Mouse (Mus musculus) T-cell, adult 2 months (primary cell): ENCODE measurements around the gene Cer1.

Experiments
- DNase-seq: peaks from one replicate; pipeline ENCODE4 v3.0.0; 2022; ENCODE audit warnings: low spot score

Gene Cer1

DNA sequence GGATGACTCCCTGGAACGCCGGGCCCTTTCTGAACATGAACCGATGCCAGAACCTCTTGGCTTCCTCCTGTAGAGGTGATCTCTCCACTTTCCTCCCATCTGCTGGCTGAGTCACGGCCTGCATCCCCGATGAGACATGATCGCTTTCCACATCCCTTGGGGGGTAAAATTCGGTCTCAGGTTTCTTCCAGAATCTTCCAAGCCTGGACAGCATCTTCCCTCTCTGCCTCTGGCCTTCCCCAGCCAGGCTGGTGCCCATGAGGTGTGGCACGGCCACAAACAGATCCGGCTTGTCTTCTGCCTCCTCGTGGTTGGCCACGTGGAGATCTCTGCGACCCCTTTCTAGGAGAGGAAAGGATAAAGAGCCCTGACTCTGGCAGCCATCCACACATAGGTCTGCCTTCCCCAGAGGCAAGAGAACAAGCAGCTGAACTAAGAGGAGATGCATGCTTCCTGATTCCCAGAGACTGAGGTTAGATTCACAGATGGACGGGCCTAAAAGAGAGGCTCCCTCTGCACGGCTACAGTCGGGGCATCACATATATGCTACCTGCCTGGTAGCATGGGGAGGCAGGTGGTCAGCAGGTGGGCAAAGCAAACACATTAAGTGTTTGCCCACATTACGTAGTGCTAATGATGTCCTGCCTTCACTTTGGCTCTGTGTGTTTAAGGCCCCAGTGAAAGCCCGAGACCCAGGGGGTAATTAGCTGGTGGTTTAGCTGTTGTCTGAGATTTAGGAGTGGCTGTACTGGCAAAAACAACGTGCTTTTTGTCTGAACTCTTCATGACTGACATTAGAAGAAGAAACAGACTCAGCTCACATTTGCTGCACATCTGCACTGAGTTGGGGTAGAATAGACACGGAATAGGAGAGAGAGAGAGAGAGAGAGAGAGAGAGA lies at the start of gene Cer1:
TSS of gene Cer1 (minus strand) at position 513 of the 899 bp plus-strand sequence.
- DNase-seq: no peak

DNA sequence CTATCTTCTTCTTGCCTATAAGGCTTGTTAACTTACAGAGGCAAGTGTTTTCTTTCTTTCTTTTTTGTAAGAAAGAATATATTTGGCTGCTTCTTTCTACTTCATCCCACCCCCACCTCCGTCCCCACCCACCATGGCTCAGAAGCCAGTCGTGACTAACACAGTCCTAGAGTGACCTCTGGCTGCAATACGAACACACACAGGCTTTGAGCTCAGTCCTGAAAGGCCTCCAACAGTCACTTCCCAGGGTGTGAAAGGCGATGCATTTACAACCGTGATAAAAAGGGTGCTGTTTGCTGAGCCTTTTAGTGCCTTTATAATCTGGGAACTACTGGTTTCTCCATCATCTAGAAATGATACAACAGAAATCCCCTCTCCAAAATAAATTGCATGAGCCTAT lies 49.4 kb upstream of the Cer1 start:
- no peak for DNase-seq

DNA sequence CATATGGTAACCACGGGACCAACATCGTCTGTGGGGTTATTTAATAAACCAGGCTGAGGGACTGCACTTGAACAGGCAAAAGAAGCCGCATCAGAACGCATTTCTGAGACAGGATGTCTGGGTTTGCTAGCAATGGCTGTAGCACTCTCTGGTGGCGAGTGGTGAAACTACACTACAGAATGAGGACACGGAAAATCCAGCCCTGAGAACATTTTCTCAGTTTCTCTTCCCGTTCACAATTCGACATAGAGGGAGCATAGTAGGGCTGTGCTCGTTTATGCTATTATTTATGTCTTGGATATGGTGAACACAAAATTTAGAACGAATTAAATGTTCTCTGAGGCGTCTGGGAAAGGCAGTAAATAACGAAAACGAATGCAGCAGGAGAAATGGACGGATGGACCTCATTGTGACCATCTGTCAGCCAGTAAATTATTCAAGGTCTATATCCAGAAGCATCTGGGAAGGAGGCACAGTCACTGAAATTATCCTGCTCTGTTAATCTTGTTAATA lies 48.8 kb upstream of the Cer1 start:
- DNase-seq: peak; percentile 7

DNA sequence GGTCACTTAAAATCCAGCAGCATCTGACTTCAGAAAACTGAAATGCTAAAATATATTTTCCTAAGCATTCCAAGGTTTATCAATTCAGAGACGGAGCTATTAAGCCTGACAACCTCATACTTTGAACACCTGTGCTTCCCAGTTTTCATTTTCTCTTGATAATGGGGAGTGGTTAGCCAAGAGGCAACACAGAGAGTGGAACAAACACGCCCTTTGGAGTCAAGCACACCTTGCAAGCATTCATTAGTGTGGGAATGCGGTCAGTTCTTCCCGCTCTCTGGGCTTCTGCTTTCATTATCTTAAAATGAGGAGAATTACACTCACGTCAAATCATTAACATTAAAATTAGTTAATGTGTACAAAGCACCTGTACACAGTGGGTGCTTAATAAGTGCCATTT lies 45.1 kb upstream of the Cer1 start:
- no peak for DNase-seq

DNA sequence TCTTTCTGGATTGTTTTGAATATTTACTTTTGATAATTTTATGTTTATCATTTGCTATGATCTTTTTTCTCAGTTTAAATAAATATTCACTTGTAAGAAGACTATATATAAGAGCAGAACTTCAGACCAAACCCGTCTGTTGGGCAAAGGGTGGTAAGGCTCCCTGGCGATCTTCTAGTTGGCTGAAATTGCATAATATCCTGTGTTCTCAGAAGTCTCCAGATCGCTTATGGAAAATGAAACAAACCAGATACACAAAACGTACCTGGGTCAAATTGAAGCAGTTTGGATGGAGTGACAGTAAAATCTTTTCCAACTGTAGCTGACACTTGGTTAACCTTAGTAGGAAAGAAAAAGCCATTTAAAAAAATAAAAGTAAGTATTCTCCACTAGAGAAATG lies 37.0 kb upstream of the Cer1 start:
- DNase-seq: no peak

DNA sequence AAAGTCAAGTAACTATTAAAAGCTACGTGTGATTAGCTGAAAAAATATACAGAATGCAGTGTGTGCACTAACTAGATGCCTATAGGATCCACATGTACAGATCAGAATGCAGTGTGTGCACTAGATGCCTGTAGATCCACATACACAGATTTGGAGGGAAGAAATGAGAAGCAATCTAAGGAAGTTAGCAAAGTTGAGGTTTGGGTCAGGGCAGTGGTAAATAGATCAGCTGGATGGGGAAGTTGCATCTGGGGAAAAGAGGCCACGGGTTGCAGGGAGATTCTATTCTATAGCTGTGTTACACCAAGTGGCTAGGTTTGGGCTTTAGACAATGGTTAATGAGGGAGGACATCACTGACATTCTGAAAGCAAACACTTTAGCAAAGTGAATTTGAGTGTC lies 33.7 kb upstream of the Cer1 start:
- no peak for DNase-seq

DNA sequence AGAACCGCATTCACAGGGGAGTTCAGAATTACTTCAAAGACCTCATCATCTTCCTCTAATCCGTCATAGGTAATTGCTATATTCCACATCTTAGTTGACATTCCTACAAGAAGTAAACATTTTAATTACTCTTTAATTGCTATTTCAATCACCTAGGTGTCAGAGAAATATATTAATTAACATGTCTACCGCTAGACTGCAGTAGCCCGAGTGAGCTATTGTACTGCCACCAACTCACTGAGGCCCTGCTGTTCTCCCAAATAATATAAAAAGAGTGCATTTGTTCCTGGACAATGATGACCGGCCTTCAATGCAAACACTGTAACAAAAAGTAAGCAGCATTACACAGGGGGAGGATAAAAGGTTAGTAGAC lies 31.7 kb upstream of the Cer1 start:
- no peak for DNase-seq

DNA sequence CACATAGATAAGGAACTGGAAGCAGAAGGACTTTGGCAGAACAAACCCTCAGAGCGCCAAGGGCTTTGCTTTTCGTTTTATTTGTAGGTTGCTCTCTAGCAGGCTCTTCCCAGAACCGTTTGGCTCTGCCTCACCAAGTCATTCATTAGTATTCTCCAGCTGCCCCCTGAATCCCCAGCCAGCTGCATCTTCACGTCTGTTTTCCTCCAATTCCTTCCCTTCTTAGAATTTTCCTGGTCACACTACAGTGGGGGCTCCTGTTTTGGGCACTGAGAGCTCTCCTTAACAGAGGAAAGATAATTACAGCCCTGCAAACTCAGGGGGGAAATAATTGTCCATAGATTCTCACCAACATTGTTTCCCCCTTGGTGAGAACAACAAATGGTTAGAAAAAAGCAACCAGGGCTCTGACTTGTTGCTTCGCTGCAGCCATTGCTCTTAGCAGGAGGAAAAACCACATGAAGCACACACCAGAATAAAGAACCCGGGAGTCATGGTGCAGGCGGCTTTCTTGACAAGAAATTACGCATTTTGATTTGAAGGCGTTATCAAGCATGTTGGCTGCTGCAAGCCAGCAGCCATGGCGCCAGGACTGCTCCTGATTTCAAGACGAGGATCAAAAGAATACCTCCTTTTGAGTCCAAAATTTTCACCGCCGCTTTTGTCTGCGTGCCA lies 31.2 kb upstream of the Cer1 start:
- no peak for DNase-seq

DNA sequence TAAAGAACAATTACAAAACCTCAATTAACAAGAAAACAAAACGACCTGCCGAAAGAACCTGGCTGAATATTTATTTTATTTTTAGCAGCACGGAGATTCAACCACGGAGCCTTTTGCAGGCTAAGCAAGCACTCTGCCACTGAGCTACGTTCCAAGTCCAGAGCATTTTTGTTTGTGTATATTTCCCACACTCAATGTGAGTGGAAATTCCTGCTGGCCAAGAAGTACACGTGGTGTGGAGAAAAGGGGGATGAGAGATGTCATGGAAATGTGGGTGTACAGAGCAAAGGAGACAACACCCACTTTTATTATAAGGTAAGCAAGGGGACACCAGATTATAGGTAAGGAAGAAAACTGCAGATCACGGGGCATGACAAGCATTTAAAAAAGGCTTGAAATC lies 30.6 kb upstream of the Cer1 start:
- no peak for DNase-seq

DNA sequence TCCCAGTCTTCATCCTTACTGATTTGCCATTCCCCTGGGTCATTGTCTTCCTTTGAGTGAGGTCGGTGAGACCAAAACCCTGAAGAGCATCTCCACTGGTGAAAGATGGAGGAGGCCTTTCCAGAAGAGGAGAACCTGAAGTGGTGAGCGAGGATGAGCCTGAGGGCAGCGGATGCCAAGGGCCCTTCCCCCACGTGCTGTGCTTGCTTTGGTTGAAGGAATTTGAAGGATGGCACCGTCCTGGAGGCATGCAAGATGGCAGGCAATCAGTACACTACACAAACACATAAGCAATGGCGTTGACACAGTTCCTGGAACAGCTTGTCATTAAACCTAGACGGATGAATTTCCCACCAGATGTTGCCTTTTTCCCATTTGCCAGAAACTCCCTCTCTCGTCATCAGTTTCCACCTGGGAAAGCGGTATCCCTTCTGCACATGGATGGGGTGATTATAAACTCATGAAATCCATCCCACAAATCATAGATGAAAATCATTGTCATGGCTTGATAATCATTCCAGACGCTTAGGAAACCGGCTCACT lies 29.7 kb upstream of the Cer1 start:
- DNase-seq: no peak

DNA sequence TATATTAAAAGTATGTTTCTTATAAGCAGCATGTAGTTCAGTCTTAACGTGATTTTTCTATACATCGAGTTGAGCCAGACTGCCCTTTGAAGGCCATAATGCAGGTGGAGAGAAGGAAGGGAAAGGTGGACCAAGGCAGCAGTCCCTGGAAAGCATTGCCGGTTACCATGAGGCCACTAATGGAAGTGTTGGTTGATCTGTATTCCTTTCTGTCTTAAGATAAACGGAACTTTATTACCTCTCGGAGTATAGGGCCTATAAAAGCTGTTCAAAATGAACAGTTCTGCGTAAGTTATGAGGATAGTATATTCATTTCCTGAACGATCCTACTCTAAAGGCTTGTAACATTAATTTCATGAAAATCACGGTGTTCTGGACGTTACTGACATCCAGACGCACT lies 10.3 kb upstream of the Cer1 start:
- DNase-seq: no peak

DNA sequence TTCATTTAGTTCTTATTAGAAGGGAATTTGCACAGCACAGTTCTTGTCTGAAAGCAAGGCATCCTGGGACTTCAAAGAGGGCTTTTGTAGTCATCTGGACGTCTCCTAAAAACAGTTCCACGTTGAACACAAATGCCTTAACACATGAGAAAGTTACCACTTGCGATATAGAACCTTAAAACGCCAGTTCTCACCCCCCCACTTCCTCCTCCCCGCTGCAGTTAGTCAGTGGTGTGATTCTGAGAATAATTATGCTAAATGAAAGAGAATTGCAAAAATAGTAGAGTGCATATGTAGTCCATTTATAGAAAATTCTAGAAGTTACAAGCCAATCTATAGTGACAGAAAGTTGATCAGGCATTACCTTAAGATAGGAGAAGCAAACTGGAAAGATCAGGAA lies 7.3 kb upstream of the Cer1 start:
- no peak for DNase-seq

DNA sequence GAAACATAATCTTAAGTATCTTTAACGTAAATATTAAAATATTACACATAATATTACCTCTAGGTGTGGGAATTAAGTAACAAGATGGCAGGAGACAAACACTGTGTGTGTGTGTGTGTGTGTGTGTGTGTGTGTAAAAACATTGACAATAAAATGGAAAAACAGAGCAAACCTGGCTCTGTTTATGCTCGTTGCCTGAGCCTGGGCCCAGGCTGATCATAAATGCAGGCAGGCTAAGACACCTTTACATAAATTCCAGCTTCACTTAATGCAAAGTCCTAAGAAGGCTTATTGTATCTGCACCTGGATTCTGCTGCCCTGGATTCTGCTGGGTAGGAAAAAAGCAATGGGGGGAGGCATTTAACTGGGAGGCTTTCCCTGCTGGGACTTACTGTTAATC lies 6.6 kb upstream of the Cer1 start:
- no peak for DNase-seq

DNA sequence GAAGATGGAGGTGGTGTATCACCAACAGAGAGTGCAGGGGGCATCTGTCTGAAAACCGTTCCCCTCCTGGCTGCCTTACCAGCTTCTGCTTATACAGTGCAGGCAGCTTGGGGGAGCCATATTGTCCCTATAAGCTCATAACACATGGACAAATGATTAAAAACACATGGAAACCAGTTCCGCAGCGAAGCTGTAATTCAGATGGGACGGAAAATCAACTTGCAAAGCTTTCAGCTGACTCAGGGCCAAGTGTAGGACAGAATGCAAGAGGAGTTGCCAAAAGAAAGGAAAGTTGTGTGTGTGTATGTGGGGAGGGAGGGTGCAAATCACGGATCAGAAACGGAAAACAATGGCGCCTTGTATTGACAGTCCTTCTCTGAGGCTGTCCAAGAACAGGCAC lies 6.1 kb upstream of the Cer1 start:
- no peak for DNase-seq

DNA sequence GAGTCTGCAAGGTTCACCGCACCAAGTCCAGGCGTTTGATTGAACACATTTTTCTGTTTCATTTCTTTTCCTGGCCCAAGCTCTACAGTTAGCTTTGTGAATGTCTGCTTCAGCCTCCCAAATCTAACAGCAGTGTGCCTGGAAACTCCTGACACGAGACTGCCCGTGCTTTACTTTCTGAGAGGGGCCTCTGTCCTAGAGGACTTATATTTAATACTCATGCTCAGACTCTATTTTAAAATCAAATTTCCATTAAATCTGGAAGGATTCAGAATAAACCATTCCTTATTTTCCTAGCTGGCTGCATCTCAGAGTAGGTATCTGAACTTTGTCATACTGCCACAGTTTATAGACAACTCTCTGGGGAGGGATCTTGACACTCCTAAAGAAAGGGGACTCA lies 5.6 kb upstream of the Cer1 start:
- DNase-seq: no peak

DNA sequence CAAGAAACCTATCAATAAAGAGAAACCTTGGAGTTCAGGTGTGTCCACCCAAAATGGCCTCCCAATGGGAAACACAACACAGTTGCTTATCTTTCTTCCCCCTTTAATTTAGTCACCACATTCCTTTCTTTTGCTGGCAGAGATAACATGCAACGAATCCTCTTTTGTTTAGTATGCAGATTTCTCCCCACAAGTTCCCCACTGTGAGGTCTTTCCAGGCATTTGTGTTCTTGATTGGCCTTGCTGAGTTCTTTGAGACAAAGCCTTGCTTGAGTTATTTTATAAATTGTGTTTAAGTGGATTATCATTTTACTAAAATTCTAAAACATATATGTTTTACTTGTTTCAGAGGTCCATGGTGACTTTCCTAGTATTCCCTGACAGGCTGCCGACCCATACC lies 1.2 kb upstream of the Cer1 start:
- DNase-seq: no peak

DNA sequence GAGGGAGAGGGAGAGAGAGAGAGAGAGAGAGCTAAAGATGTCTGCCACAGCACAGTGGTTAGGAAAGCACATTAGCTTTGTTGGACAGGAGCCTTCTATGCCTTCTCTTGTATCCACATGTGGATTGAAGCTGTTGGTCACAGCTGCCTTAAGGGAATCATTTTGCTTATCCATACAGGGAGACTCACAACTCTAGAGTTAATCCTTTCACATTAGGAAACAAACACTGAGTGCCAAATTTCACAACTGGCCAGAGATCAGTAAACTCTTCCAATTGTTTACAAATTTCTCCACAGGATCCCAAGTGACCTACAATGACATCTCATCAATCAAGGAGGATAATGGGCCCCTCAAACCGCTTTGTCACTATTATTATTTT lies 576 bp upstream of the Cer1 start:
- no peak for DNase-seq

DNA sequence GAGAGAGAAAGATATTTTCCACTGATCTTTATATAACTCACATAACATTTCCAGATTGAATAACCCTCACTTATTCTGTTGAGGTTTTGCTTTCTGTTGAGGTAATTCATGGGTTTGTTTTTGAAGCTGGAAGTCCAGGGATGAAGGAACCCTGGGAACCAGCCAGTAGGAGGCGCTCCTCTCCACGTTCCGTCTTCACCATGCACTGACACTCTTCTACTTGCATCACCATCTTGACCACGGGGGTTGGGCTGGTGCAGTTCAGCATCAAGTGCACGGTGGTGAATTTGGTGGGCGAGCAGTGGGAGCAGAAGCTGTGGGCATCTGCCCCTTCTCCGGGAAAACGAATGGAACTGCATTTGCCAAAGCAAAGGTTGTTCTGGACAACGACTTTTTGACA lies 2.4 kb downstream of the Cer1 start:
- no peak for DNase-seq

DNA sequence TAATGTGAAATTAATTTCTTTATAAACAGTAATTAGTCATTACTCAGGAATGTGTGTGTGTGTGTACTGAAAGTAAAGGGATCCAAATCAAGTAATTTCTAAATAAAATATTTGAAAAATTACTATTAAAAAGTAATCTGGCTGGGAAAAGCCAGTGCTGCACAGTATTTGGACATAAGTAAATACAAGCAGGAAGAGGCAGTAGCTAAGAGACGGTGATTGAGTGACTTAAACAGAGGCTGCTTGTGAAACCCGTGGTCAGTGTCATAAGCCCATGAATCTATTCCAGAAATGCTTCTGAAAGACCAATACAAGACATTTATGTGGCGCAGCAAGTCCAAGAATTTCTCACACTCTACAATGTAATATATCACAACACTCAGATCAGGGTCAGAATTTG lies 3.6 kb downstream of the Cer1 start:
- DNase-seq: no peak

DNA sequence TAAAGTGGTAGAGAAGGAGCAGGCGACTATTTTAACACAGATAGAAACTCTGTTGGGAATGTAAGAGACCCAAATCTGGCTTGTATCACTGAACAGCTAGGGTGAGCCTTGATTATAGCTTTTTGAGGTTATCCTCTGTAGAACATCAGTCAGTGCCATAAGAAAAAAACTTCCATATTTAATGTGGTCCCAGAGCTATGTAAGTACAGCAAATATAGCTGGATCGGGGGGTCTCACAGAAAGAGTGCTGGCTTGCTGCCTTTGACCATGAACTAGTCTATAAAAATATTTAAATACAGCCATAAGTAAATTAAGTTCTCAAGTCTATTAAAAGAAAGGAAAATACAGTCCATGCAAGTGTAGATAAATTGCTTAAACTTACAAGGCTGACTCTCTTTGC lies 4.7 kb downstream of the Cer1 start:
- no peak for DNase-seq

DNA sequence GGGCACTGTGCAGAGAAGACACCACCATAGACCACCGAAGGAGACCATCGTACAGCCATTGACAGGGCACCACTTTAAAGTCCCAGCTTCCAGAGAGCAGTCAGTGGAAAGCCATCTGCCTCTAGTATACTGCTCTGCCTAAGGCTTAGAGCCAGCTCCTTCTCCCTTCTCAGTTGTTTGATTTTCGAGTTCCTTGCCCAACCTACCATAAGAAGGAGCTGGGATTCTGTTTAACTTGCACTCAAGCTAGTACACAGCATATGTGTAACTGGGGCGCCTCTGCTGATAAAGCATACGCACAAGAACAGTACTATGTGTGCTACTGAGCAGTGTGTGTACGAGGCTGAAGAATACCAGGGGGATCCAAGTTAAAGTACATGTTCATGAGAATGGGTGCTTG lies 5.8 kb downstream of the Cer1 start:
- no peak for DNase-seq

DNA sequence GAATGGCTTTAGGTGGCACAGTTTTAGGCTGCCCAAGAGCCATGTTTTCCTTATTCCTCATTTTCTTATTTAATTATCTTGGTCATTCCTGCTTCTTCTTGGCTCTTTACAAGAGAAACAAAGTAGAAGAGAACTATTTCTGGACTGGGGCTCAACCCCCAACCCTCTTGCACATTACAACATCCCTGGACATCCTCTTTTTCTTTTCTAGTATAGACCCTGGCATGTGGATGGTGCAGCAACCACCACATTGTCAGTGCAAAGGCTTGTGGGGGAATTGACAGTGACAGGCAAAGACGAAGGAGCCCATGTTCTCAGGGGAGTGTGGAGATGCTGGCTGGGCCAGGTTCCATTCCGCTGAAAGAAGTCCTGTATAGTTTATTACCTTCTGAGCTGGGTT lies 8.3 kb downstream of the Cer1 start:
- DNase-seq: no peak

DNA sequence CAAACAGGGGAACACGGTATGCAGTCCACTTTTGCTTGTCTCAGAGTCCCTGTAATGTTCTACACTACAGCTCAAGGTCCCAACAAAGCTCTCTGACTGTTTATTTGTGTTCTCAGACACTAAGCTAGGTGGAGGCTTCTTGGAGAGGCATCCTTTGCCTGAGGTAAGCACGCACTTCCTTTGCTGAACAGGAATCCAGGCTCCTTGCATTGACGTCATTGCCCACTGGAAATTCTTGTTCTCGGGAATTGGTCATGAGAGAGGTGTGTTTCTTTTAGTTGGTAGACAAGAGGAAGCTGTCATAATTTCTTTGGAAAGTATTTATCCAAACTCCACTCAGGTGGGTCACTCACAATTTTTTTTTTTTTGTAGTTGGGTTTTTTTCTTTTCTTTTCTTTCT lies 9.4 kb downstream of the Cer1 start:
- DNase-seq: no peak
